Mouse (Mus musculus) limb, embryonic 12.5 days (tissue): ENCODE results near the gene Klhl10. TPM values are rescaled to one million over a fixed set of nuclear protein-coding genes. Genes with fewer than 3 reads are reported as not detected.

Experiments used
- ATAC-seq: fragments of 200-750 bp; cut with Nextera tagmentation; 2 replicates; pipeline ENCODE4 v1.8.0; 2017; ENCODE audit warnings: low read depth, moderate TSS enrichment; ENCODE audit not compliant: insufficient number of reproducible peaks, insufficient read depth, low FRiP score, low TSS enrichment
- H3K27ac ChIP-seq: fragments of 300-500 bp; sonication (generic); 2 replicates; pipeline ENCODE4 v1.5.1; 2016; ENCODE audit warnings: mild to moderate bottlenecking, moderate library complexity
- H3K27me3 ChIP-seq: fragments of 300-500 bp; sonication (generic); 2 replicates; pipeline ENCODE4 v1.6.1; 2016; ENCODE audit warnings: mild to moderate bottlenecking, moderate library complexity
- H3K36me3 ChIP-seq: fragments of 300-500 bp; sonication (generic); 2 replicates; pipeline ENCODE4 v1.6.1; 2016; ENCODE audit warnings: mild to moderate bottlenecking, moderate library complexity
- H3K4me1 ChIP-seq: fragments of 300-500 bp; sonication (generic); replicated peaks from 2 replicates; pipeline ENCODE4 v1.6.1; 2016
- H3K4me2 ChIP-seq: fragments of 300-500 bp; sonication (generic); 2 replicates; pipeline ENCODE4 v1.6.1; 2016; ENCODE audit warnings: mild to moderate bottlenecking, moderate library complexity
- H3K4me3 ChIP-seq: fragments of 300-500 bp; sonication (generic); replicated peaks from 2 replicates; pipeline ENCODE4 v1.5.1; 2016; ENCODE audit warnings: mild to moderate bottlenecking
- H3K9ac ChIP-seq: fragments of 300-500 bp; sonication (generic); replicated peaks from 2 replicates; pipeline ENCODE4 v1.6.1; 2016; ENCODE audit warnings: mild to moderate bottlenecking, moderate library complexity
- H3K9me3 ChIP-seq: fragments of 300-500 bp; sonication (generic); 2 replicates; pipeline ENCODE4 v1.6.1; 2016; ENCODE audit warnings: mild to moderate bottlenecking, moderate library complexity
- WGBS: fragments of 180-500 bp; shearing (Covaris S2); methylation state at CpG from one replicate; pipeline ENCODE4 v1.1.7; 2016; 5-methylcytosine and 5-hydroxymethylcytosine counted together
- microRNA-seq: library from miRNA; unstranded; fragments of <30 nt; microRNA quantifications from one replicate; pipeline ENCODE4, GENCODE M21; 2017
- polyA plus RNA-seq: library from polyadenylated mRNA; unstranded; fragments of >200 nt; fragmentation: Nextera tagmentation; extraction: Ambion mirVana; gene quantifications from 2 replicates; pipeline ENCODE4 v1.2.1, GENCODE M21; 2016

Gene Klhl10
- polyA plus RNA-seq, 1 experiment from 2014 or later, result 1.0 TPM

- Histone ChIP-seq H3K36me3 (peaks cover 100% of the 10 kb centered on the region), H3K9ac (no peak overlapping the region), H3K4me3 (no peak overlapping the region), H3K27me3 (no peaks in the 10 kb centered on the region), H3K4me1 (no peaks in the 10 kb centered on the region), H3K27ac (no peak overlapping the region), H3K9me3 (no peaks in the 10 kb centered on the region), H3K4me2 (no peak overlapping the region)
- 73% methylated on average over 6 of the region's 6 CpGs for WGBS
- ATAC-seq, result no peak
Observed at GRCm38 (mm10) chr11:100501321-100501720, 59.6 kb downstream of the Klhl10 start.

- H3K4me1 ChIP-seq, result no peaks in the 10 kb centered on the region
- ATAC-seq, result no peak
- no peaks in the 10 kb centered on the region for H3K9me3 ChIP-seq
- peaks cover 98% of the 10 kb centered on the region for H3K36me3 ChIP-seq
- no peak overlapping the region for H3K4me3 ChIP-seq
- no peak overlapping the region for H3K4me2 ChIP-seq
- H3K27ac ChIP-seq, result no peak overlapping the region
- H3K9ac ChIP-seq, result no peak overlapping the region
- 97% methylated on average over 12 of the region's 12 CpGs for WGBS
- no peaks in the 10 kb centered on the region for H3K27me3 ChIP-seq
Observed at GRCm38 (mm10) chr11:100504990-100505660, 63.4 kb downstream of the Klhl10 start.

- Histone ChIP-seq H3K9ac (no peak overlapping the region), H3K27ac (no peak overlapping the region), H3K9me3 (no peaks in the 10 kb centered on the region), H3K36me3 (peaks cover 98% of the 10 kb centered on the region), H3K4me1 (no peaks in the 10 kb centered on the region), H3K4me2 (no peak overlapping the region), H3K4me3 (no peak overlapping the region), H3K27me3 (no peaks in the 10 kb centered on the region)
- no peak for ATAC-seq
- WGBS, result 91% methylated on average over 8 of the region's 8 CpGs
Observed at GRCm38 (mm10) chr11:100505997-100506396, 64.3 kb downstream of the Klhl10 start.

Small RNA genes within 50 kb of the gene (microRNA-seq; reads per million reads assigned to microRNA genes)
- gene Gm27374 (not detected), gene Mir7116 (not detected)

Other genes starting within 250 kb of the Klhl10 start
- not detected in 2 replicates for gene Krt9, start 248.7 kb upstream of the Klhl10 start, polyA plus RNA-seq
- gene Krt14, start 234.4 kb upstream of the Klhl10 start, polyA plus RNA-seq, result 144 and 160 TPM in 2 replicates
- gene Krt16, start 193.0 kb upstream of the Klhl10 start, polyA plus RNA-seq, result not detected in 2 replicates
- 41.6 and 47.9 TPM in 2 replicates for gene Krt17, start 180.9 kb upstream of the Klhl10 start, polyA plus RNA-seq
- gene Krt42, start 172.0 kb upstream of the Klhl10 start, polyA plus RNA-seq, result not detected in 2 replicates
- 1,407 and 1,429 TPM in 2 replicates for gene Eif1, start 122.0 kb upstream of the Klhl10 start, polyA plus RNA-seq
- gene Gast, start 107.5 kb upstream of the Klhl10 start, polyA plus RNA-seq, result not detected in 2 replicates
- 1.5 and 2.1 TPM in 2 replicates for gene Hap1, start 85.8 kb upstream of the Klhl10 start, polyA plus RNA-seq
- 44.1 and 49.3 TPM in 2 replicates for gene Jup, start 44.2 kb upstream of the Klhl10 start, polyA plus RNA-seq
- 54.3 and 58.3 TPM in 2 replicates for gene P3h4, start 27.1 kb upstream of the Klhl10 start, polyA plus RNA-seq
- gene Fkbp10, start 26.2 kb upstream of the Klhl10 start, polyA plus RNA-seq, result 101 and 118 TPM in 2 replicates
- 173 and 183 TPM in 2 replicates for gene Nt5c3b, start 109 bp upstream of the Klhl10 start, polyA plus RNA-seq
- gene Klhl11, start 30.8 kb downstream of the Klhl10 start, polyA plus RNA-seq, result 14.1 and 15.4 TPM in 2 replicates
- gene Acly, start 86.1 kb downstream of the Klhl10 start, polyA plus RNA-seq, result 186 and 196 TPM in 2 replicates
- gene Ttc25, start 103.7 kb downstream of the Klhl10 start, polyA plus RNA-seq, result 1.2 and 1.4 TPM in 2 replicates
- 32.3 and 34.5 TPM in 2 replicates for gene Cnp, start 133.0 kb downstream of the Klhl10 start, polyA plus RNA-seq
- gene Nkiras2, start 177.3 kb downstream of the Klhl10 start, polyA plus RNA-seq, result 79.9 and 80.4 TPM in 2 replicates
- gene Dnajc7, start 178.3 kb downstream of the Klhl10 start, polyA plus RNA-seq, result 282 and 288 TPM in 2 replicates